Mouse (Mus musculus) stomach, embryonic 15.5 days (tissue): ENCODE measurements at regions not wholly inside any gene's neighbourhood (a gene's known extent, or its start where the extent isn't known, plus 50 kb on each side); places are given as distances from the start of the nearest gene placed in this dataset.

Experiments
- ATAC-seq: fragments of 200-750 bp; cut with Nextera tagmentation; 2 replicates; pipeline ENCODE4 v1.8.0; 2017; ENCODE audit warnings: low read depth, moderate number of reproducible peaks, moderate TSS enrichment; ENCODE audit not compliant: insufficient read depth, low FRiP score
- H3K27ac ChIP-seq: fragments of 300-500 bp; sonication (generic); 2 replicates; pipeline ENCODE4 v1.5.1; 2015; ENCODE audit warnings: mild to moderate bottlenecking, inconsistent platforms
- H3K27me3 ChIP-seq: fragments of 300-500 bp; sonication (generic); replicated peaks from 2 replicates; pipeline ENCODE4 v1.6.1; 2015; ENCODE audit warnings: inconsistent platforms
- H3K36me3 ChIP-seq: fragments of 300-500 bp; sonication (generic); 2 replicates; pipeline ENCODE4 v1.6.1; 2015; ENCODE audit warnings: inconsistent platforms
- H3K4me1 ChIP-seq: fragments of 300-500 bp; sonication (generic); 2 replicates; pipeline ENCODE4 v1.6.1; 2015; ENCODE audit warnings: inconsistent platforms
- H3K4me2 ChIP-seq: fragments of 300-500 bp; sonication (generic); 2 replicates; pipeline ENCODE4 v1.6.1; 2015; ENCODE audit warnings: mild to moderate bottlenecking, inconsistent platforms
- H3K4me3 ChIP-seq: fragments of 300-500 bp; sonication (generic); replicated peaks from 2 replicates; pipeline ENCODE4 v1.5.1; 2015; ENCODE audit warnings: inconsistent platforms
- H3K9ac ChIP-seq: fragments of 300-500 bp; sonication (generic); 2 replicates; pipeline ENCODE4 v1.6.1; 2015; ENCODE audit warnings: inconsistent platforms
- H3K9me3 ChIP-seq: fragments of 300-500 bp; sonication (generic); 2 replicates; pipeline ENCODE4 v1.6.1; 2016; ENCODE audit warnings: inconsistent platforms
- WGBS: fragments of 180-500 bp; shearing (Covaris S2); methylation state at CpG from one replicate; pipeline ENCODE4 v1.1.7; 2015; 5-methylcytosine and 5-hydroxymethylcytosine counted together

GRCm38 (mm10) chr2:115455593-115455992, 125.9 kb upstream of the BC052040 start:
- no peak overlapping the region for H3K4me3 ChIP-seq
- H3K4me2 ChIP-seq, result no peak overlapping the region
- no peak for ATAC-seq
- WGBS, result 70% methylated on average over 6 of the region's 6 CpGs
- H3K4me1 ChIP-seq, result no peaks in the 10 kb centered on the region
- no peaks in the 10 kb centered on the region for H3K27me3 ChIP-seq
- H3K9me3 ChIP-seq, result no peaks in the 10 kb centered on the region
- H3K9ac ChIP-seq, result no peak overlapping the region
- no peak overlapping the region for H3K27ac ChIP-seq
- H3K36me3 ChIP-seq, result no peaks in the 10 kb centered on the region

- Histone ChIP-seq H3K36me3 (no peaks in the 10 kb centered on the region), H3K27me3 (no peaks in the 10 kb centered on the region), H3K9ac (no peak overlapping the region), H3K4me3 (no peak overlapping the region), H3K9me3 (no peaks in the 10 kb centered on the region), H3K4me1 (no peaks in the 10 kb centered on the region), H3K4me2 (no peak overlapping the region), H3K27ac (no peak overlapping the region)
- 74% methylated on average over 5 of the region's 5 CpGs for WGBS
- ATAC-seq, result no peak
Measured at GRCm38 (mm10) chr2:115456372-115457022, 125.0 kb upstream of the BC052040 start.

GRCm38 (mm10) chr2:115460028-115460881, 121.3 kb upstream of the BC052040 start:
- H3K9ac ChIP-seq, result no peak overlapping the region
- no peak overlapping the region for H3K4me2 ChIP-seq
- no peaks in the 10 kb centered on the region for H3K9me3 ChIP-seq
- no peaks in the 10 kb centered on the region for H3K4me1 ChIP-seq
- H3K4me3 ChIP-seq, result no peak overlapping the region
- no peaks in the 10 kb centered on the region for H3K27me3 ChIP-seq
- peak overlapping the region; percentile 32; the same call in 1 of the 2 replicates for H3K27ac ChIP-seq
- WGBS, result 41% methylated on average over 5 of the region's 5 CpGs
- no peak for ATAC-seq
- H3K36me3 ChIP-seq, result no peaks in the 10 kb centered on the region

- H3K27ac ChIP-seq, result no peak overlapping the region
- WGBS, result 27% methylated on average over 1 of the region's 1 CpGs
- H3K9ac ChIP-seq, result no peak overlapping the region
- ATAC-seq, result no peak
- H3K4me3 ChIP-seq, result no peak overlapping the region
- H3K4me1 ChIP-seq, result no peaks in the 10 kb centered on the region
- H3K9me3 ChIP-seq, result no peaks in the 10 kb centered on the region
- H3K27me3 ChIP-seq, result no peaks in the 10 kb centered on the region
- H3K4me2 ChIP-seq, result no peak overlapping the region
- H3K36me3 ChIP-seq, result no peaks in the 10 kb centered on the region
Measured at GRCm38 (mm10) chr2:115460882-115461151, 120.7 kb upstream of the BC052040 start.

GRCm38 (mm10) chr2:115466170-115466569, 115.3 kb upstream of the BC052040 start:
- 63% methylated on average over 4 of the region's 4 CpGs for WGBS
- no peak overlapping the region for H3K4me3 ChIP-seq
- H3K9me3 ChIP-seq, result no peaks in the 10 kb centered on the region
- H3K4me1 ChIP-seq, result no peaks in the 10 kb centered on the region
- no peak overlapping the region for H3K4me2 ChIP-seq
- no peak overlapping the region for H3K9ac ChIP-seq
- no peak for ATAC-seq
- H3K27ac ChIP-seq, result no peak overlapping the region
- H3K36me3 ChIP-seq, result no peaks in the 10 kb centered on the region
- H3K27me3 ChIP-seq, result no peaks in the 10 kb centered on the region

- Histone ChIP-seq H3K4me1 (no peaks in the 10 kb centered on the region), H3K27me3 (no peaks in the 10 kb centered on the region), H3K36me3 (no peaks in the 10 kb centered on the region), H3K4me2 (no peak overlapping the region), H3K27ac (peak overlapping the region; percentile 66), H3K9me3 (no peaks in the 10 kb centered on the region), H3K9ac (no peak overlapping the region), H3K4me3 (no peak overlapping the region)
- 69% methylated on average over 11 of the region's 11 CpGs for WGBS
- ATAC-seq, result no peak
Measured at GRCm38 (mm10) chr2:115467107-115467745, 114.3 kb upstream of the BC052040 start.

- WGBS, result 58% methylated on average over 6 of the region's 6 CpGs
- no peaks in the 10 kb centered on the region for H3K27me3 ChIP-seq
Measured at GRCm38 (mm10) chr2:115467936-115468335, 113.6 kb upstream of the BC052040 start.

GRCm38 (mm10) chr2:115468471-115468909, 113.0 kb upstream of the BC052040 start:
- peak overlapping the region; percentile 66; the same call in 1 of the 2 replicates for H3K27ac ChIP-seq
- 42% methylated on average over 7 of the region's 7 CpGs for WGBS

More at GRCm38 (mm10) chr2:115467936-115468335, 113.6 kb upstream of the BC052040 start:
- Histone ChIP-seq H3K4me3 (no peak overlapping the region), H3K9ac (no peak overlapping the region), H3K4me2 (no peak overlapping the region; the same call in 1 of the 2 replicates), H3K36me3 (no peaks in the 10 kb centered on the region), H3K27ac (peak overlapping the region; percentile 66), H3K9me3 (no peaks in the 10 kb centered on the region), H3K4me1 (no peaks in the 10 kb centered on the region)
- no peak for ATAC-seq

GRCm38 (mm10) chr2:115469165-115469821, 112.2 kb upstream of the BC052040 start:
- H3K27me3 ChIP-seq, result no peaks in the 10 kb centered on the region
- no peak overlapping the region for H3K9ac ChIP-seq
- H3K4me2 ChIP-seq, result no peak overlapping the region
- H3K36me3 ChIP-seq, result no peaks in the 10 kb centered on the region
- peak; percentile 59 for ATAC-seq
- no peaks in the 10 kb centered on the region for H3K9me3 ChIP-seq
- no peaks in the 10 kb centered on the region for H3K4me1 ChIP-seq
- WGBS, result 50% methylated on average over 6 of the region's 6 CpGs
- H3K27ac ChIP-seq, result no peak overlapping the region
- H3K4me3 ChIP-seq, result no peak overlapping the region

More at GRCm38 (mm10) chr2:115468471-115468909, 113.0 kb upstream of the BC052040 start:
- Histone ChIP-seq H3K4me1 (no peaks in the 10 kb centered on the region), H3K9ac (no peak overlapping the region), H3K27me3 (no peaks in the 10 kb centered on the region), H3K36me3 (no peaks in the 10 kb centered on the region), H3K4me3 (no peak overlapping the region), H3K9me3 (no peaks in the 10 kb centered on the region), H3K4me2 (no peak overlapping the region; the same call in 1 of the 2 replicates)
- ATAC-seq, result no peak

- no peak overlapping the region for H3K4me3 ChIP-seq
- no peaks in the 10 kb centered on the region for H3K9me3 ChIP-seq
- no peaks in the 10 kb centered on the region for H3K4me1 ChIP-seq
- H3K9ac ChIP-seq, result no peak overlapping the region
- 74% methylated on average over 2 of the region's 2 CpGs for WGBS
- no peak overlapping the region for H3K4me2 ChIP-seq
- no peaks in the 10 kb centered on the region for H3K36me3 ChIP-seq
- no peak for ATAC-seq
- no peak overlapping the region for H3K27ac ChIP-seq
- no peaks in the 10 kb centered on the region for H3K27me3 ChIP-seq
Measured at GRCm38 (mm10) chr2:115472393-115472792, 109.1 kb upstream of the BC052040 start.

- H3K27ac ChIP-seq, result peak overlapping the region; percentile 70
- WGBS, result 38% methylated on average over 13 of the region's 13 CpGs
- ATAC-seq, result peak; percentile 53; the same call in 1 of the 2 replicates
Measured at GRCm38 (mm10) chr2:115483418-115484288, 97.9 kb upstream of the BC052040 start.

More at GRCm38 (mm10) chr2:115483418-115484288, 97.9 kb upstream of the BC052040 start:
- no peaks in the 10 kb centered on the region for H3K27me3 ChIP-seq
- no peak overlapping the region for H3K4me3 ChIP-seq
- H3K9me3 ChIP-seq, result no peaks in the 10 kb centered on the region
- peak overlapping the region; percentile 6; the same call in 1 of the 2 replicates for H3K4me2 ChIP-seq
- H3K4me1 ChIP-seq, result peaks cover 7% of the 10 kb centered on the region; the same call in 1 of the 2 replicates
- no peaks in the 10 kb centered on the region for H3K36me3 ChIP-seq
- H3K9ac ChIP-seq, result no peak overlapping the region
